Mouse (Mus musculus) testis, adult 2 months (tissue): ENCODE data around the gene Dnal4.

Experiments
- CTCF ChIP-seq: fragments of 200-500 bp; IDR thresholded peaks from 2 replicates; pipeline ENCODE4 v1.5.1; 2012; ENCODE audit warnings: low read depth, mild to moderate bottlenecking, inconsistent platforms, low read length, moderate library complexity; ENCODE audit not compliant: control insufficient read depth, insufficient read depth, insufficient replicate concordance
- POLR2A ChIP-seq: fragments of 200-500 bp; IDR thresholded peaks from 2 replicates; pipeline ENCODE4 v1.6.1; 2012; ENCODE audit warnings: low read depth, mild to moderate bottlenecking, inconsistent platforms, low read length, moderate library complexity; ENCODE audit not compliant: control insufficient read depth

- TF ChIP-seq POLR2A: no peak
- TF ChIP-seq CTCF: no peak
Observed at GRCm38 (mm10) chr15:79731554-79731953, 46.1 kb downstream of the Dnal4 start.
